Mouse (Mus musculus) intestine, embryonic 14.5 days (tissue): ENCODE results near the gene Rusc2. TPM values are rescaled to one million over a fixed set of nuclear protein-coding genes. Genes with fewer than 3 reads are reported as not detected.
A peak's percentile ranks its signal among the peaks of the same experiment; 100 is the strongest.

Source experiments
- ATAC-seq: fragments of 200-750 bp; cut with Nextera tagmentation; replicated peaks from 2 replicates; pipeline ENCODE4 v1.8.0; 2017; ENCODE audit warnings: low read depth, moderate number of reproducible peaks, moderate TSS enrichment, moderate library complexity; ENCODE audit not compliant: low FRiP score, low TSS enrichment
- DNase-seq: peaks from one replicate; pipeline ENCODE4 v3.0.0-alpha.2; 2018; ENCODE audit warnings: low spot score
- H3K27ac ChIP-seq: fragments of 300-500 bp; sonication (generic); 2 replicates; pipeline ENCODE4 v1.5.1; 2014; ENCODE audit warnings: low read depth, mild to moderate bottlenecking, control low read depth
- H3K27me3 ChIP-seq: fragments of 300-500 bp; sonication (generic); replicated peaks from 2 replicates; pipeline ENCODE4 v1.6.1; 2014; ENCODE audit warnings: low read length, control low read depth; ENCODE audit not compliant: control insufficient read depth, insufficient read depth
- H3K36me3 ChIP-seq: fragments of 300-500 bp; sonication (generic); 2 replicates; pipeline ENCODE4 v1.6.1; 2014; ENCODE audit warnings: low read length, control low read depth; ENCODE audit not compliant: control insufficient read depth, insufficient read depth
- H3K4me1 ChIP-seq: fragments of 300-500 bp; sonication (generic); replicated peaks from 2 replicates; pipeline ENCODE4 v1.6.1; 2014; ENCODE audit warnings: low read length, control low read depth, mixed read lengths; ENCODE audit not compliant: control insufficient read depth, insufficient read depth
- H3K4me2 ChIP-seq: fragments of 300-500 bp; sonication (generic); 2 replicates; pipeline ENCODE4 v1.6.1; 2014; ENCODE audit warnings: low read length
- H3K4me3 ChIP-seq: fragments of 300-500 bp; sonication (generic); 2 replicates; pipeline ENCODE4 v1.5.1; 2014; ENCODE audit warnings: low read depth, low read length, control low read depth, mixed read lengths
- H3K9ac ChIP-seq: fragments of 300-500 bp; sonication (generic); 2 replicates; pipeline ENCODE4 v1.6.1; 2014; ENCODE audit warnings: mild to moderate bottlenecking, low read length
- H3K9me3 ChIP-seq: fragments of 300-500 bp; sonication (generic); 2 replicates; pipeline ENCODE4 v1.6.1; 2016; ENCODE audit warnings: low read length, control low read depth; ENCODE audit not compliant: control insufficient read depth
- WGBS: fragments of 180-500 bp; shearing (Covaris S2); extraction: QIAGEN DNeasy Blood & Tissue Kit; methylation state at CpG from one replicate; pipeline ENCODE4 v1.1.7; 2014; 5-methylcytosine and 5-hydroxymethylcytosine counted together
- polyA plus RNA-seq: library from polyadenylated mRNA; unstranded; fragments of >200 nt; fragmentation: Nextera tagmentation; extraction: Ambion mirVana; gene quantifications from 2 replicates; pipeline ENCODE4 v1.2.1, GENCODE M21; 2014

The Rusc2 gene
- polyA plus RNA-seq, 1 experiment from 2014 or later: 11.7 TPM

- no peak for ATAC-seq
- WGBS: 77% methylated on average over 6 of the region's 6 CpGs
Observed at GRCm38 (mm10) chr4:43350038-43350560, 31.7 kb upstream of the Rusc2 start.

DNA sequence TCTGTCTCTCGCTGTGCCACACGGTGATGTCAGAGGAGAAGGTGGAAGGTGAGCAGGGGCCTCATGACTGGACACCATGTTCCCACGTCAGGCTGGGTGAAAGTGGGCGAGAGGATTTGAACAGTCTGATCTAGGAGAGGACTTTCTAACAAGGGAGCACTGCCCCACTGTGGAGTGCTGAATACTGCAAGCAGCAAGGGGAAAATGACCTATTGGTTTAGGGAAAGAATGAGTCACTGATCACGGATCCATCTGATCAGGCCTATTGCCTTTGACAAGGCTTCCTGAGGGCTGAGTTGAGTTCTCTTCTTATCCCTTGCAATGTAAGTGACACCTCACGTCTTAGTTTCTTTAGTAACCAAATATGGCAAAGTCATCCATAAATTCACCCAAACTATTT lies 28.1 kb upstream of the Rusc2 start:
- no peaks in the 10 kb centered on the region for H3K4me1 ChIP-seq
- DNase-seq: no peak
- H3K36me3 ChIP-seq: no peaks in the 10 kb centered on the region
- no peak overlapping the region for H3K9ac ChIP-seq
- H3K9me3 ChIP-seq: no peaks in the 10 kb centered on the region
- ATAC-seq: no peak
- no peaks in the 10 kb centered on the region for H3K27me3 ChIP-seq
- no peak overlapping the region for H3K4me2 ChIP-seq
- H3K27ac ChIP-seq: no peak overlapping the region
- 86% methylated on average over 6 of the region's 6 CpGs for WGBS
- H3K4me3 ChIP-seq: no peak overlapping the region

More at GRCm38 (mm10) chr4:43350038-43350560, 31.7 kb upstream of the Rusc2 start:
- H3K9ac ChIP-seq: no peak overlapping the region
- H3K27ac ChIP-seq: no peak overlapping the region
- H3K27me3 ChIP-seq: no peaks in the 10 kb centered on the region
- no peak overlapping the region for H3K4me3 ChIP-seq
- no peaks in the 10 kb centered on the region for H3K4me1 ChIP-seq
- no peak overlapping the region for H3K4me2 ChIP-seq
- no peak for DNase-seq
- H3K9me3 ChIP-seq: no peaks in the 10 kb centered on the region
- H3K36me3 ChIP-seq: no peaks in the 10 kb centered on the region

DNA sequence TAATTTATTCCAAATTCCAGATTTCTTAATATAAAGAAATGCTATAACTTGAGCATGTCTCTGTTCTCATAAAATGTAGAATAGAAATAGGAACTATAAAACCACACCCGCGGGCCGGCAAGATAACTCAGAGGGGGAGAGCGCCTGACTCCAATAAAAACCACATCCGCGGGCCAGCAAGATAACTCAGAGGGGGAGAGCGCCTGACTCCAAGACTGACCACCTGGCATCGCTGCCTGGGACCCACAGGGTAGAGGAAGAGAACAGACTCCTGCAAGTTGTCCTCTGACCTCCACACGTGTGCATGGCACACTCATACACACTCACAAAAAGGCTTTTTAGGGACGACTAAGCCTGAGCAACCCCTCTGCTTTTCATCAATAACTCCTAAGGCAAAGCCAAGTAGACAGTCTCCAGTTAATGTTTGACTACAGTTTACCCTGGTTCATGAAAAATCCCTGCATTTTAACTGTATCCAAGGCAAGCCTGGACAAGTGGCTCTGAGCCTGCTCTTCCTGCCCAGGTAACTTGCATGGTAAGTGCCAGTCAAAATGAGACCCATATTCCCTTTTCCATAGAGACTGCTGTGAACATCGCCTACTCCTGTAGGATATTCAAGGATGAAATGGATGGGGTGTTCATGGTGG lies 16.7 kb upstream of the Rusc2 start:
- 60% methylated on average over 11 of the region's 11 CpGs for WGBS
- no peaks in the 10 kb centered on the region for H3K27me3 ChIP-seq
- no peaks in the 10 kb centered on the region for H3K36me3 ChIP-seq
- H3K4me1 ChIP-seq: no peaks in the 10 kb centered on the region; the same call in 1 of the 2 replicates
- H3K27ac ChIP-seq: peak overlapping the region; percentile 28; the same call in 1 of the 2 replicates
- H3K4me2 ChIP-seq: 0 out of 2 replicates have a peak overlapping the region, but pooled peaks have one; percentile 18
- no peaks in the 10 kb centered on the region for H3K9me3 ChIP-seq
- no peak overlapping the region for H3K9ac ChIP-seq
- ATAC-seq (no peak; the same call in 1 of the 2 replicates), DNase-seq (peak; percentile 69)
- H3K4me3 ChIP-seq: no peak overlapping the region

- Histone ChIP-seq H3K4me1 (no peaks in the 10 kb centered on the region; the same call in 1 of the 2 replicates), H3K9me3 (no peaks in the 10 kb centered on the region), H3K27ac (no peak overlapping the region), H3K4me3 (no peak overlapping the region), H3K36me3 (no peaks in the 10 kb centered on the region), H3K4me2 (no peak overlapping the region), H3K27me3 (no peaks in the 10 kb centered on the region), H3K9ac (no peak overlapping the region)
- ATAC-seq: no peak
- WGBS: 46% methylated on average over 5 of the region's 5 CpGs
- DNase-seq: no peak
Observed at GRCm38 (mm10) chr4:43367295-43367694, 14.5 kb upstream of the Rusc2 start.

- Histone ChIP-seq H3K4me1 (no peaks in the 10 kb centered on the region; the same call in 1 of the 2 replicates), H3K27me3 (no peaks in the 10 kb centered on the region), H3K9me3 (no peaks in the 10 kb centered on the region), H3K4me3 (no peak overlapping the region), H3K9ac (no peak overlapping the region), H3K27ac (no peak overlapping the region), H3K4me2 (no peak overlapping the region), H3K36me3 (no peaks in the 10 kb centered on the region)
- 85% methylated on average over 9 of the region's 9 CpGs for WGBS
- no peak for ATAC-seq
- no peak for DNase-seq
Observed at GRCm38 (mm10) chr4:43367787-43368186, 14.0 kb upstream of the Rusc2 start.

- H3K4me1 ChIP-seq: no peaks in the 10 kb centered on the region
- H3K27me3 ChIP-seq: no peaks in the 10 kb centered on the region
- H3K4me3 ChIP-seq: no peak overlapping the region
- WGBS: 51% methylated on average over 9 of the region's 11 CpGs
- H3K27ac ChIP-seq: no peak overlapping the region
- no peak overlapping the region for H3K9ac ChIP-seq
- no peak for DNase-seq
- H3K4me2 ChIP-seq: no peak overlapping the region
- ATAC-seq: no peak
- H3K9me3 ChIP-seq: no peaks in the 10 kb centered on the region
- no peaks in the 10 kb centered on the region for H3K36me3 ChIP-seq
Observed at GRCm38 (mm10) chr4:43371406-43371805, 10.4 kb upstream of the Rusc2 start.

GRCm38 (mm10) chr4:43372155-43372554 lies 9.6 kb upstream of the Rusc2 start:
- Histone ChIP-seq H3K4me2 (no peak overlapping the region), H3K4me1 (no peaks in the 10 kb centered on the region), H3K9ac (no peak overlapping the region), H3K4me3 (no peak overlapping the region), H3K36me3 (no peaks in the 10 kb centered on the region), H3K27ac (no peak overlapping the region), H3K9me3 (no peaks in the 10 kb centered on the region), H3K27me3 (no peaks in the 10 kb centered on the region)
- no peak for ATAC-seq
- WGBS: 66% methylated on average over 4 of the region's 4 CpGs
- no peak for DNase-seq

- Histone ChIP-seq H3K27ac (no peak overlapping the region), H3K4me3 (no peak overlapping the region), H3K9me3 (no peaks in the 10 kb centered on the region), H3K27me3 (no peaks in the 10 kb centered on the region), H3K9ac (no peak overlapping the region), H3K4me1 (no peaks in the 10 kb centered on the region), H3K4me2 (no peak overlapping the region), H3K36me3 (no peaks in the 10 kb centered on the region)
- DNase-seq: no peak
- WGBS: 76% methylated on average over 4 of the region's 4 CpGs
- no peak for ATAC-seq
Observed at GRCm38 (mm10) chr4:43374266-43374665, 7.5 kb upstream of the Rusc2 start.

- Histone ChIP-seq H3K27me3 (no peaks in the 10 kb centered on the region), H3K36me3 (no peaks in the 10 kb centered on the region), H3K9me3 (no peaks in the 10 kb centered on the region), H3K4me3 (no peak overlapping the region), H3K4me1 (peaks cover 10% of the 10 kb centered on the region; the same call in 1 of the 2 replicates), H3K27ac (no peak overlapping the region), H3K9ac (no peak overlapping the region), H3K4me2 (no peak overlapping the region)
- WGBS: 90% methylated on average over 6 of the region's 6 CpGs
- DNase-seq: no peak
- ATAC-seq: no peak
Observed at GRCm38 (mm10) chr4:43379601-43380000, 2.2 kb upstream of the Rusc2 start.
